Mouse (Mus musculus): ENCODE data around the gene Adam8.

The Adam8 gene

GRCm38 (mm10) chr7:139946032-139946431, 46.3 kb downstream of the Adam8 start:
- no peak for DNase-seq (ENCODE audit: extremely low spot score, low spot score)

DNA sequence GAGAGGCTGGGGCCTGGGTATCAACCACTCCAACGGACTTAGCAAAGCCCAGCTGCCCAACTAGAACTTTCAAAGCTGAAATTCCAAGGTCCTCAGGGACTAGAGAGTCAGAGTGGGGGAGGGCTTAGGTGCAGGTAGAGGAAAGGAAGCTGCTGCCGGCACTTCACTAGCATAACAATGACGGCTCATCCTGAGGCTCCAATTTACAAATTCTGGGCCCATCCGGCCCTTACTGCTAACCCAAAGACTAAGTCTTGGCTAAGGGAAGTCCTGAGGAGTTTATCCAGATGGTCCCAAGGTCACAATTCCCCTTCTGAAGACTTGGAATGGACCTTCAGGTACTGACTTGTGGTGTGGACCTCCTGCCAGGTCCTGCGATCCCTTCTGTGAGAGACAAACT, 46.8 kb downstream of the Adam8 start:
- DNase-seq (ENCODE audit: extremely low spot score, low spot score): peak; percentile 26

GRCm38 (mm10) chr7:139944291-139945240, 47.8 kb downstream of the Adam8 start:
- peak; percentile 65 for DNase-seq (ENCODE audit: extremely low spot score, low spot score)

- DNase-seq (ENCODE audit: extremely low spot score, low spot score): no peak
Observed at GRCm38 (mm10) chr7:139943674-139944281, 48.6 kb downstream of the Adam8 start, which contains the start of gene Utf1. Utf1 (plus strand) TSS chr7:139943789.

DNA sequence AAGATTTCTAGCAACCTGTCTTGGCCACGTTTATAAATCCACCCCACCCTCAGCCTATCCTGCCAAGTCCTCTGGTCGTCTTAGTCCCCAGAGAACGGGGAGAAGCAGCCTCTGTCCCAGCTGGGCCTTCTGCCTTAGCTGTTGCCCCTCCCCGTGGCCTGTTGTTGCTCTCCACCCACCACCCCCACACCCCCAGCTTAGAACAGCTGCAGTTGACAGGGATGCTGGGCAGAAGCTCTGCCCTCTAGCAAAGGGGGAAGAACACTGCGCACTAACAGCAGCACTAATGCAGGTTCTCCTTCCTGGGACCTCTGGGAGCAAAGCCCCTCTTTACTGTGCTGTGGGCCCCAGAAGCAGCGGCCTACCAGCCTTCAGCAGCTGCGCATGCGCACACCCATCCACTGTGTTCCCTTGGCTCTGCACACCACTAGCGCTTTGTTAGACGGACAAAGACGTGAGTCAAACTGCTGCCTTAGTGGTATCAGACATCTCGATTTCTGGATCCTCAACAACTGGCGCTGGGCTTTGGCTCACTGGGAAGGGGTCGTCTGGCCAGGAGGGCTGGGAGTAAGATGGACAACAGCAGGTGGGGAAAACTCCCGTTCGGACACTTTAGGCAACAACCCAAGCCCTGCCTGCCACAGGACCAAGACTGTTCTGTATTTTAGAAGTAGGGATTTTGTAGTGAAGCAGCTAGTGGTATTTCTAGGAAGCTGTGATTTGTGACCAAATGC, 51.7 kb downstream of the Adam8 start:
- no peak for DNase-seq (ENCODE audit: extremely low spot score, low spot score)

- DNase-seq (ENCODE audit: extremely low spot score, low spot score): no peak
Observed at GRCm38 (mm10) chr7:139937810-139938209, 54.6 kb downstream of the Adam8 start.

- DNase-seq (ENCODE audit: extremely low spot score, low spot score): no peak
Observed at GRCm38 (mm10) chr7:139937138-139937537, 55.2 kb downstream of the Adam8 start.

- DNase-seq (ENCODE audit: extremely low spot score, low spot score): no peak
Observed at GRCm38 (mm10) chr7:139936705-139937104, 55.7 kb downstream of the Adam8 start.

DNA sequence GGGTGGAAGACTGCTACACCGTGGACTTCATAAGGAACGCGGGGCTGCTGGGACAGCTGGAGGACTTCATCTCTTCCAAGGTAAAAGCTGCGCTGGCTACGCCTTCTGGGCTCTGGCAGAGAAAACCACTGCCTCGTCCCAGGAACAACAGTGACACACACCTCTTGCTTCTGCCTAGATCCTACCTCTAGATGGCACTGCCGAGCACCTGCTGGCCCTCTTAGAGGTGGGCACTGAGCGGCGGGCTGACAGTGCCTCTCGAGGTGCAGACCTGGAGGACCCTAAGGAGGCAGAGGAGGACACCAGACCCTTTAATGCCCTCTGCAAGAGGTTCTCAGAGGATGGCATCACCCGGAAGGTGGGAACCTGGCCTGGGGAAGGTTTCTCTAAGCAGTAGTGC, 61.6 kb downstream of the Adam8 start:
- peak; percentile 44 for DNase-seq (ENCODE audit: extremely low spot score, low spot score)

Data from neural tube, embryonic 10.5 days (tissue).